Mouse (Mus musculus) heart, adult 8-10 months (tissue): ENCODE data around the gene C2cd3. TPM values are rescaled to one million over a fixed set of nuclear protein-coding genes. Genes with fewer than 3 reads are reported as not detected.

Source experiments
- DNase-seq: peaks from one replicate; pipeline ENCODE4 v3.0.0; 2022; ENCODE audit warnings: low spot score
- total RNA-seq, 4 experiments: library from RNA; stranded (reverse); gene quantifications; 2 replicates each; pipeline ENCODE4 v1.2.4; 2022

C2cd3 gene
- 1 to 10 TPM; 7.5 to 9.7 (median 8.5) TPM for total RNA-seq

DNA sequence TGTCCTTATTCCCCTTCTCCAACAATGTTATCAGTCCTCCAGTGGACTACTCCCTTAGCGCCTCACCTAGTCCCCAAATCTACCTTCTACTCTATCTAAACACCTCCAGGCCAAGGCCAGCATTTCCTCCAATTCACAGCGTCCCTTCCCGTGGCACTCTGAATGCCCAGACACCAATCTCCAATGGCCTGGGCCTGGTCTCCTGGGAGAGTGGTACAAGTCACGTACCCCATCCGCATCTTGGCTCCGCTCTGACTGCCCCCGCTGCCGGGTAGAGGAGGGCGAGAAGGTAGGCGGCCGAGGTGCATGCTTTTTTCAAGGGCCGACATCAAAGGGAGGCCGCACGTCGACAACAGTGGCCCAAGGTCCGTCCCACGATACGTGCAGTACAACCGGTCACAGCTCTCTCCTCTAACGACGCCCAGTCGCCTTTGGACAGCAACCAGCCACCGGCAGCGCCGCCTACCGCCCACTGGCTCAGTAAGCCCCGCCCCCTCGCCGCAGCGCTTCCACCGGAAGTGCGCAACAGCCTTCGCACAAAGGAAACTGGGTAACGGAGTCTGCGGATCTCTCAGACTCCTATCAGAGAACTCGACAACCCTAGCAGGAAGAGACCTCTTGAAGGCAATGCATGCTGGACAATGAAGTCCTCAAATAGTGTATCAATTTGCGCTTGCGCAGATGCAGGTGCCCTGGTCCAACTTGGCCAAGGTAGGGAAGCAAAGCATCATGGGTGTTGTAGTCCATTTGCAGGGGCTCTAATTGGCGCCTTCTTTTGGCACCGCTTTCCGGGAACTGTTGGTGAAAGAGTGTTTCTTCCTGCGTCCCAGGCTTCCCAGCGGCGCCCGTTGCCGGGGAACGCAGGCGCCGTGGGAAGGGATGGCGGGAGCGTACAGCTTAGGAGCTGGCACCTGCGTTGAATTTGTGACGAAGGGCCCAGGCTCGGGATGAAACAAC is at the start of gene C2cd3, which contains the start of gene Ppme1:
Gene C2cd3, plus strand, starts transcription at position 739 of the 957 bp plus-strand sequence.
Gene Ppme1, minus strand, starts transcription at position 813 of the 957 bp plus-strand sequence.
- DNase-seq, result peak; percentile 100

DNA sequence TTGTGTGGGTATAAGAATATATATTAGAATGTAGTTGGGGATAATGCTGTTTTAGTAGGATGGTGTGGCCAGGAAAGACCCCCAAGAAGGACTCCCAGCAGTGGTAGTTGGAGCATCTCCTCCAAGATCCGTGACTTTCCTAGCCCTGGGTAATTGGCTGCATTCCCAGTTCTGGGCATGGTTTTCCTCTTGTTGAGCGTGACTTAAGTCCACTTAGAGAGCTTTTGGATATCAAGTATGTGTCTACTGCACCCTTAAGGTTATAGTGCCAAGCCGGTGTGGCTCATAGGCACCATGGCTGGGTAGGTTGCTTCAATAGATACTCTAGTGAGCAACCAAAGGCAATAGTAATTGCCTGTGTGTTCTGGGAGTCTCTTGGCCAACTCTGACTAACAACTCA is 48.3 kb upstream of the C2cd3 start:
- no peak for DNase-seq

GRCm38 (mm10) chr7:100325482-100325881 is 46.6 kb upstream of the C2cd3 start:
- DNase-seq, result no peak

GRCm38 (mm10) chr7:100327514-100327913 is 44.5 kb upstream of the C2cd3 start:
- no peak for DNase-seq

GRCm38 (mm10) chr7:100328636-100329035 is 43.4 kb upstream of the C2cd3 start:
- no peak for DNase-seq

GRCm38 (mm10) chr7:100331269-100331668 is 40.8 kb upstream of the C2cd3 start:
- DNase-seq, result no peak

DNA sequence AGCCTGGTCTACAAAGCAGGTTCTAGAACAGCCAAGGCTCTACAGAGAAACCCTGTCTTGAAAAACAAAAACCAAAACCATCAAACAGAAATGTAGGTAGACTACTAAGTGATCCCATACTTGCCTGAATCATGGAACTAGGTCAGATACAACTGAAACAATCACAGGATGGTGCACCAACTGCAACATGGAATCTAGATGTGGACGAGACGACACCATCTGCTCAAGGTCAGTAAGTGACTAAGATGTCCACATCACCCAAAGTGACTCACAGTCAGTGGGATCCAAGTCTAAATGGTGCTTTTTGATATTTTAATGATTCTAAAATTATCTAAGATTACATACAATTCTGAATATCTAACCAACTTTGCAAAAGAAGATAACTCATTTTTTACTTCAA is 36.1 kb upstream of the C2cd3 start:
- DNase-seq, result no peak

DNA sequence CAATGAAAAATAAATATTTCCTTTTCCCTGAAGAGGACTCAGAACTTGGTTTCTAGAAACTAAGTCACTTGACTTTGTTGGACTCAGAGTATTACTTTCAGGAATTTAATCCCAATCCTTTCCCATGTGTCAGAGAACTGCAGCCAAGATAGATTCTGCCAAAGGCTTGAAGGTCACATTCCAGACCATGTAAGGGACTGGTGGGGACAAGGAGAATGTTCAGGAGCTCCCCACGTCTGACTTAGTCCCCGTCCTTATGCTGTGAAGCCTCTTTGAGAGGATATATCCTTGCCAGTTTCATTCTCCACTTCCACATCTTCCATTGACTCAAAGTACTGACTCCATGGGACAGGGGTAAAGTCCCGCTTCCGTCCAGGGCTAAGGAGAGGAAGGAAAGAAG is 17.0 kb upstream of the C2cd3 start:
- no peak for DNase-seq

GRCm38 (mm10) chr7:100356324-100356723 is 15.7 kb upstream of the C2cd3 start:
- no peak for DNase-seq

GRCm38 (mm10) chr7:100356768-100357167 is 15.3 kb upstream of the C2cd3 start:
- DNase-seq, result no peak

DNA sequence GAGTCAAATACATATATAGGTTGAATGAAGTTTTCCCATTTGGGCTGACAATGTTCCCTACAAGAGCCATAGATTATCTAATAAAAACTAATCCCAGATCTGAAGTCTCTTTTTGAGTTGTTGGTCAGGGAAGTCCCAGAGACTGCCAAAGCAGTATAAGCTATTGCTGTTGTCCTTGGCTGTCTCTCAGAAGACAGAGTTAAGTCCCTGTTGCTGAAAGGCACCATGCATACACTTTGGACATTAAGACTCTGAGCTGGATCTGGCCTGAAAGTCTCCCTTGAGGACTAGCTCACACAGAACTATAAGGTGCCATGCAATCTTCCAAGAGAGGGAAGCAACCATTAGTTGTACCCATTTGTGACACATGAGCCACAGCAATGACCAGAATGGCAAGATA is 14.2 kb upstream of the C2cd3 start:
- no peak for DNase-seq

DNA sequence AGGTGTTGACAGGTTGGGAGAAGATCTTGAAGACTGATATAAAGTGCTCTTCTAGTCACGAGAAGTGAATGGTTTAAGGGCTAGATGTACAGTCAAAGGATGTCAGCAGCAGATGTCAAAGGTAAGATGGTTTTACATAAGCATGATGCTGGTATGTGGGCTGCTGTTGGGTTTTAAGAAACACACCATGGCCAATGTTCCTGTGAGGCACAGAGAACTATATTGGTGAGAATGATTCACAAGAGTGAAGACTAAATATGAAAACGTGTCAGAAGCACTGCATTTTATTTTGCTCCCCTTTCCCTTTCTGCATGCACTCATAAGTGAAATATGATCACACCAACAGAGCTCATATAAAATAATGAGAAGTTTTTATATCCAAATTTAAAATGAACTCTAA is 8.9 kb upstream of the C2cd3 start:
- DNase-seq, result no peak

- DNase-seq, result no peak
These were observed 7.1 kb upstream of the C2cd3 start for GRCm38 (mm10) chr7:100364888-100365287.

- DNase-seq, result no peak
These were observed 483 bp downstream of the C2cd3 start for GRCm38 (mm10) chr7:100372452-100372980.

DNA sequence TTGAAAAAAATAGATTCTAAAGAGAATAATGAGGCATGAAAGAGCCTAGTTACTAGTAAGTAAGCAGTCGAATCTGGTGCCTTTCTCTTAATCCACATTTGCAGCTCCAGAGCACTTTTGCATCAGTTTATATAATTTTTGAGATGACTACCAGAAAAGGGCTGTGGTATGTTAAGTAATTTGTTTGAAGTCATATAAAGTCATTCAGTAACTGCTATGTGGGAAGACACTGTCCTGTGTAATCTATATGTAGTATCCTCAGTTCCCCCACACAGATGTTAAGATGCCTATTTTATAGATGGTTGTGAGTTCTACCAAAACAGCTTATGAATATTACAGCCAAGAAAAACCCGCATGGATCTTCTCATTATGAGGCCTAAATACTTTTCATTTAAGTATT is 6.2 kb downstream of the C2cd3 start:
- no peak for DNase-seq

GRCm38 (mm10) chr7:100381161-100381560 is 9.1 kb downstream of the C2cd3 start:
- DNase-seq, result no peak

GRCm38 (mm10) chr7:100383207-100383606 is 11.2 kb downstream of the C2cd3 start:
- no peak for DNase-seq

DNA sequence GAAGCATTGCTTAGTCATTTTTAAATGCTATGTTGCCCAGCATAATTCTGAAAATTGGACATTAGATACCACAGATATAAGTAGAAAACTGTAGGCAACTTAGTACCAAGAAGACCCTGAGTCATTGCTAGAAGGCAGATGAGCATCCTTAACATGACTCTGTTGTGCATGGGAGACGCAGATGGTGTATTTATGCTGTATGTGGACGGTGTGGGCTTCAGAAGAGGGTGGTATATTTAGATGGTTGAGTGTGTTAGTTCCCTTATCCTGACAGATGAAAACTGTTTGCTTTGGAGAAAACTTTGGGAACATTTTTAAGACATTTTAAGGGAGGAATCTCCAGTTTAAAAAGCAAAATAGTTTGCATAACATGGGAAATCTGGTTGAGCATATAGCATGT is 16.1 kb downstream of the C2cd3 start:
- DNase-seq, result no peak

GRCm38 (mm10) chr7:100390166-100390565 is 18.1 kb downstream of the C2cd3 start:
- no peak for DNase-seq

GRCm38 (mm10) chr7:100392265-100392664 is 20.2 kb downstream of the C2cd3 start:
- DNase-seq, result no peak

- peak; percentile 19 for DNase-seq
These were observed 27.3 kb downstream of the C2cd3 start for GRCm38 (mm10) chr7:100399231-100399913.

- no peak for DNase-seq
These were observed 29.0 kb downstream of the C2cd3 start for GRCm38 (mm10) chr7:100400899-100401539.
